Mouse (Mus musculus): ENCODE data around the gene Gm17509.

GRCm38 (mm10) chr13:117217621-117218020 lies 3.3 kb downstream of the Gm17509 start:
- TF ChIP-seq CTCF (IDR thresholded peaks at IDR 0.05; ENCODE audit: extremely low read depth, insufficient read depth, insufficient read length, insufficient replicate concordance): no peak
- no peak for TF ChIP-seq POLR2A (IDR thresholded peaks at IDR 0.05; ENCODE audit: low read depth, low read length)
